Mouse (Mus musculus) limb, embryonic 14.5 days (tissue): ENCODE results near the gene Lrrk1. TPM values are rescaled to one million over a fixed set of nuclear protein-coding genes. Genes with fewer than 3 reads are reported as not detected.

Experiments used
- ATAC-seq: fragments of 200-750 bp; cut with Nextera tagmentation; 2 replicates; pipeline ENCODE4 v1.8.0; 2017; ENCODE audit warnings: low read depth, moderate number of reproducible peaks, moderate TSS enrichment; ENCODE audit not compliant: low FRiP score
- DNase-seq: peaks from one replicate; pipeline ENCODE4 v3.0.0-alpha.2; 2015; ENCODE audit warnings: low spot score
- H3K27ac ChIP-seq: fragments of 300-500 bp; sonication (generic); replicated peaks from 2 replicates; pipeline ENCODE4 v1.5.1; 2014; ENCODE audit warnings: low read depth, mild to moderate bottlenecking, low read length, moderate library complexity, mixed read lengths
- H3K27me3 ChIP-seq: fragments of 300-500 bp; sonication (generic); 2 replicates; pipeline ENCODE4 v1.6.1; 2014; ENCODE audit warnings: low read length, mixed read lengths; ENCODE audit not compliant: control insufficient read depth, insufficient read depth
- H3K36me3 ChIP-seq: fragments of 300-500 bp; sonication (generic); 2 replicates; pipeline ENCODE4 v1.6.1; 2014; ENCODE audit warnings: mild to moderate bottlenecking, low read length, moderate library complexity, mixed read lengths; ENCODE audit not compliant: control insufficient read depth, insufficient read depth
- H3K4me1 ChIP-seq: fragments of 300-500 bp; sonication (generic); 2 replicates; pipeline ENCODE4 v1.6.1; 2014; ENCODE audit warnings: antibody characterized with exemption, low read length, mixed read lengths; ENCODE audit not compliant: control insufficient read depth, insufficient read depth
- H3K4me2 ChIP-seq: fragments of 300-500 bp; sonication (generic); replicated peaks from 2 replicates; pipeline ENCODE4 v1.6.1; 2014; ENCODE audit warnings: low read depth, mild to moderate bottlenecking, low read length, moderate library complexity; ENCODE audit not compliant: severe bottlenecking
- H3K4me3 ChIP-seq: fragments of 300-500 bp; sonication (generic); replicated peaks from 2 replicates; pipeline ENCODE4 v1.5.1; 2014; ENCODE audit warnings: low read length
- H3K9ac ChIP-seq: fragments of 300-500 bp; sonication (generic); 2 replicates; pipeline ENCODE4 v1.6.1; 2014; ENCODE audit warnings: mild to moderate bottlenecking, low read depth, low read length, moderate library complexity; ENCODE audit not compliant: severe bottlenecking
- H3K9me3 ChIP-seq: fragments of 300-500 bp; sonication (generic); 2 replicates; pipeline ENCODE4 v1.6.1; 2016; ENCODE audit warnings: low read length; ENCODE audit not compliant: control insufficient read depth
- POLR2A ChIP-seq: fragments of 200-500 bp; IDR thresholded peaks from 2 replicates; pipeline ENCODE4 v1.8.0; 2012; ENCODE audit warnings: inconsistent platforms, mild to moderate bottlenecking, moderate library complexity, borderline replicate concordance; ENCODE audit not compliant: insufficient read depth, insufficient read length; ENCODE audit errors: extremely low read depth
- WGBS: fragments of 180-500 bp; shearing (Covaris S2); extraction: QIAGEN DNeasy Blood & Tissue Kit; methylation state at CpG from one replicate; pipeline ENCODE4 v1.1.7; 2014; 5-methylcytosine and 5-hydroxymethylcytosine counted together
- polyA plus RNA-seq, 2 experiments: library from polyadenylated mRNA; depleted of rRNA in 1 of 2; stranded (reverse) in 1 of 2; unstranded in 1 of 2; fragments of >200 nt; fragmentation: Nextera tagmentation in 1 of 2; extraction: Ambion mirVana in 1 of 2; gene quantifications; 2 replicates each; pipeline versions ENCODE4 v1.2.1 to v1.2.3; 2012 to 2014

Gene Lrrk1
- polyA plus RNA-seq, 2 experiments, result 13.1 to 16.1 TPM

- TF ChIP-seq POLR2A, result no peak
- Histone ChIP-seq H3K9ac (no peak overlapping the region), H3K27ac (peak overlapping the region; percentile 93), H3K27me3 (no peaks in the 10 kb centered on the region), H3K4me1 (peaks cover 40% of the 10 kb centered on the region), H3K9me3 (no peaks in the 10 kb centered on the region), H3K4me3 (no peak overlapping the region), H3K36me3 (no peaks in the 10 kb centered on the region), H3K4me2 (no peak overlapping the region)
- no peak for ATAC-seq
- no peak for DNase-seq
- 95% methylated on average over 4 of the region's 4 CpGs for WGBS
These were observed 156.3 kb downstream of the Lrrk1 start for GRCm38 (mm10) chr7:66231861-66232260.

GRCm38 (mm10) chr7:66230638-66231550 lies 157.3 kb downstream of the Lrrk1 start:
- Histone ChIP-seq H3K36me3 (no peaks in the 10 kb centered on the region), H3K9ac (peak overlapping the region; percentile 28; the same call in 1 of the 2 replicates), H3K27ac (peak overlapping the region; percentile 93), H3K9me3 (no peaks in the 10 kb centered on the region), H3K4me1 (peaks cover 40% of the 10 kb centered on the region), H3K27me3 (no peaks in the 10 kb centered on the region), H3K4me3 (no peak overlapping the region), H3K4me2 (no peak overlapping the region)
- peak; percentile 76 for ATAC-seq
- no peak for TF ChIP-seq POLR2A
- peak; percentile 70 for DNase-seq
- 23% methylated on average over 17 of the region's 17 CpGs for WGBS

- Histone ChIP-seq H3K9me3 (no peaks in the 10 kb centered on the region), H3K27me3 (no peaks in the 10 kb centered on the region), H3K9ac (peak overlapping the region; percentile 28; the same call in 1 of the 2 replicates), H3K36me3 (no peaks in the 10 kb centered on the region), H3K4me3 (no peak overlapping the region), H3K4me1 (peaks cover 40% of the 10 kb centered on the region), H3K27ac (peak overlapping the region; percentile 93), H3K4me2 (no peak overlapping the region)
- WGBS, result 47% methylated on average over 4 of the region's 4 CpGs
- no peak for ATAC-seq
- DNase-seq, result no peak
- no peak for TF ChIP-seq POLR2A
These were observed 157.9 kb downstream of the Lrrk1 start for GRCm38 (mm10) chr7:66230246-66230637.

- no peak for TF ChIP-seq POLR2A
- no peak overlapping the region for H3K4me2 ChIP-seq
- 65% methylated on average over 7 of the region's 7 CpGs for WGBS
- ATAC-seq, result no peak
- peaks cover 40% of the 10 kb centered on the region for H3K4me1 ChIP-seq
- H3K27me3 ChIP-seq, result no peaks in the 10 kb centered on the region
- DNase-seq, result no peak
- H3K9ac ChIP-seq, result no peak overlapping the region
- H3K36me3 ChIP-seq, result no peaks in the 10 kb centered on the region
- peak overlapping the region; percentile 93; the same call in 1 of the 2 replicates for H3K27ac ChIP-seq
- H3K4me3 ChIP-seq, result no peak overlapping the region
- H3K9me3 ChIP-seq, result no peaks in the 10 kb centered on the region
These were observed 158.7 kb downstream of the Lrrk1 start for GRCm38 (mm10) chr7:66229433-66229832.

GRCm38 (mm10) chr7:66228610-66228920 lies 159.6 kb downstream of the Lrrk1 start:
- Histone ChIP-seq H3K4me2 (no peak overlapping the region), H3K27me3 (no peaks in the 10 kb centered on the region), H3K27ac (no peak overlapping the region), H3K9ac (no peak overlapping the region), H3K4me1 (peaks cover 40% of the 10 kb centered on the region), H3K36me3 (no peaks in the 10 kb centered on the region), H3K4me3 (no peak overlapping the region), H3K9me3 (no peaks in the 10 kb centered on the region)
- 62% methylated on average over 2 of the region's 2 CpGs for WGBS
- ATAC-seq, result no peak
- TF ChIP-seq POLR2A, result no peak
- no peak for DNase-seq
